Mouse (Mus musculus) small intestine, adult 2 months (tissue): ENCODE measurements around the gene Gm32802.
"Not testable (repeated sequence)": the region's sequence is repeated elsewhere in the genome, so short reads cannot be mapped to it uniquely, and the experiment has no call there.

Experiments
- CTCF ChIP-seq: fragments of 200-500 bp; IDR thresholded peaks from 2 replicates; pipeline ENCODE4 v1.5.1; 2012; ENCODE audit warnings: low read depth, mild to moderate bottlenecking, control low read depth, inconsistent platforms, low read length, moderate library complexity, mixed read lengths; ENCODE audit not compliant: insufficient replicate concordance, insufficient read length; ENCODE audit errors: extremely low read depth
- POLR2A ChIP-seq: fragments of 200-500 bp; IDR thresholded peaks from 2 replicates; pipeline ENCODE4 v1.6.1; 2012; ENCODE audit warnings: low read depth, mild to moderate bottlenecking, control low read depth, inconsistent platforms, low read length, moderate library complexity

GRCm38 (mm10) chr10:118278069-118278468 is 19.6 kb downstream of the Gm32802 start:
- TF ChIP-seq POLR2A, CTCF: not testable (repeated sequence)
